Mouse (Mus musculus): ENCODE measurements around the gene Slc5a7. TPM values are rescaled to one million over a fixed set of nuclear protein-coding genes. Genes with fewer than 3 reads are reported as not detected.

The Slc5a7 gene
- polyA plus RNA-seq (2014; fragmentation: Nextera tagmentation; extraction: Ambion mirVana), result 1.2 and 1.7 TPM in 2 replicates

- peak within 1 kb of the TSS; percentile 47 for H3K9ac ChIP-seq (ENCODE audit: low read length)
- ATAC-seq (ENCODE audit: low FRiP score), result no peak
- peak within 1 kb of the TSS; percentile 39 for H3K4me3 ChIP-seq (ENCODE audit: low read depth, low read length)
- no peak for DNase-seq (ENCODE audit: low spot score, missing footprints)
- WGBS, result 47% methylated on average over 1 of the region's 1 CpGs
- H3K27me3 ChIP-seq (ENCODE audit: control insufficient read depth, insufficient read depth, low read length), result peaks cover 12% of the 10 kb centered on the region
- no peak within 1 kb of the TSS for H3K27ac ChIP-seq (ENCODE audit: low read depth, low read length)
- H3K4me1 ChIP-seq (ENCODE audit: control insufficient read depth, insufficient read depth, low read length), result no peaks in the 10 kb centered on the region; the same call in 1 of the 2 replicates
- H3K4me2 ChIP-seq, result peak within 1 kb of the TSS; percentile 80
- no peaks in the 10 kb centered on the region for H3K36me3 ChIP-seq (ENCODE audit: control insufficient read depth, insufficient read depth, low read length)
- no peaks in the 10 kb centered on the region for H3K9me3 ChIP-seq (ENCODE audit: control insufficient read depth, low read length)
These were observed at the start of gene Slc5a7 for GRCm38 (mm10) chr17:54298934-54299333. Gene Slc5a7, minus strand, starts transcription at chr17:54299034.

- Histone ChIP-seq H3K4me3 (ENCODE audit: low read depth, low read length) (no peak overlapping the region), H3K9me3 (ENCODE audit: control insufficient read depth, low read length) (no peaks in the 10 kb centered on the region), H3K4me2 (no peak overlapping the region), H3K27me3 (ENCODE audit: control insufficient read depth, insufficient read depth, low read length) (no peaks in the 10 kb centered on the region), H3K36me3 (ENCODE audit: control insufficient read depth, insufficient read depth, low read length) (no peaks in the 10 kb centered on the region), H3K9ac (ENCODE audit: low read length) (no peak overlapping the region), H3K27ac (ENCODE audit: low read depth, low read length) (no peak overlapping the region), H3K4me1 (ENCODE audit: control insufficient read depth, insufficient read depth, low read length) (no peaks in the 10 kb centered on the region)
- ATAC-seq (ENCODE audit: low FRiP score) (no peak), DNase-seq (ENCODE audit: low spot score, missing footprints) (no peak)
- 85% methylated on average over 8 of the region's 8 CpGs for WGBS
These were observed 48.8 kb upstream of the Slc5a7 start for GRCm38 (mm10) chr17:54347672-54348071.

- no peaks in the 10 kb centered on the region for H3K27me3 ChIP-seq (ENCODE audit: control insufficient read depth, insufficient read depth, low read length)
- H3K36me3 ChIP-seq (ENCODE audit: control insufficient read depth, insufficient read depth, low read length), result no peaks in the 10 kb centered on the region
- ATAC-seq (ENCODE audit: low FRiP score), result no peak; the same call in 1 of the 2 replicates
- no peak overlapping the region for H3K4me2 ChIP-seq
- H3K9me3 ChIP-seq (ENCODE audit: control insufficient read depth, low read length), result no peaks in the 10 kb centered on the region
- no peak overlapping the region for H3K27ac ChIP-seq (ENCODE audit: low read depth, low read length)
- no peak overlapping the region for H3K9ac ChIP-seq (ENCODE audit: low read length)
- DNase-seq (ENCODE audit: low spot score, missing footprints), result peak; percentile 91
- 23% methylated on average over 4 of the region's 4 CpGs for WGBS
- no peak overlapping the region for H3K4me3 ChIP-seq (ENCODE audit: low read depth, low read length)
- H3K4me1 ChIP-seq (ENCODE audit: control insufficient read depth, insufficient read depth, low read length), result no peaks in the 10 kb centered on the region
These were observed 44.6 kb upstream of the Slc5a7 start for GRCm38 (mm10) chr17:54343395-54343794.

- 2% methylated on average over 37 of the region's 37 CpGs for WGBS
- Histone ChIP-seq H3K36me3 (ENCODE audit: control insufficient read depth, insufficient read depth, low read length) (no peaks in the 10 kb centered on the region), H3K9ac (ENCODE audit: low read length) (peak overlapping the region; percentile 47), H3K9me3 (ENCODE audit: control insufficient read depth, low read length) (no peaks in the 10 kb centered on the region), H3K27ac (ENCODE audit: low read depth, low read length) (no peak overlapping the region), H3K4me2 (peak overlapping the region; percentile 80), H3K4me3 (ENCODE audit: low read depth, low read length) (peak overlapping the region; percentile 39), H3K27me3 (ENCODE audit: control insufficient read depth, insufficient read depth, low read length) (peaks cover 12% of the 10 kb centered on the region), H3K4me1 (ENCODE audit: control insufficient read depth, insufficient read depth, low read length) (no peaks in the 10 kb centered on the region; the same call in 1 of the 2 replicates)
- DNase-seq (ENCODE audit: low spot score, missing footprints) (peak; percentile 93), ATAC-seq (ENCODE audit: low FRiP score) (peak; percentile 78)
These were observed 456 bp downstream of the Slc5a7 start for GRCm38 (mm10) chr17:54298232-54298924.

GRCm38 (mm10) chr17:54250783-54251182 is 48.1 kb downstream of the Slc5a7 start:
- DNase-seq (ENCODE audit: low spot score, missing footprints) (no peak), ATAC-seq (ENCODE audit: low FRiP score) (no peak)
- H3K27ac ChIP-seq (ENCODE audit: low read depth, low read length), result no peak overlapping the region
- H3K4me3 ChIP-seq (ENCODE audit: low read depth, low read length), result no peak overlapping the region
- no peak overlapping the region for H3K4me2 ChIP-seq
- H3K27me3 ChIP-seq (ENCODE audit: control insufficient read depth, insufficient read depth, low read length), result no peaks in the 10 kb centered on the region
- H3K4me1 ChIP-seq (ENCODE audit: control insufficient read depth, insufficient read depth, low read length), result no peaks in the 10 kb centered on the region
- H3K9ac ChIP-seq (ENCODE audit: low read length), result no peak overlapping the region
- no peaks in the 10 kb centered on the region for H3K36me3 ChIP-seq (ENCODE audit: control insufficient read depth, insufficient read depth, low read length)
- no peaks in the 10 kb centered on the region for H3K9me3 ChIP-seq (ENCODE audit: control insufficient read depth, low read length)

GRCm38 (mm10) chr17:54243650-54244300 is 55.1 kb downstream of the Slc5a7 start:
- no peak overlapping the region for H3K4me3 ChIP-seq (ENCODE audit: low read depth, low read length)
- DNase-seq (ENCODE audit: low spot score, missing footprints) (no peak), ATAC-seq (ENCODE audit: low FRiP score) (no peak)
- H3K4me1 ChIP-seq (ENCODE audit: control insufficient read depth, insufficient read depth, low read length), result no peaks in the 10 kb centered on the region
- H3K27me3 ChIP-seq (ENCODE audit: control insufficient read depth, insufficient read depth, low read length), result no peaks in the 10 kb centered on the region
- H3K27ac ChIP-seq (ENCODE audit: low read depth, low read length), result no peak overlapping the region
- no peaks in the 10 kb centered on the region for H3K36me3 ChIP-seq (ENCODE audit: control insufficient read depth, insufficient read depth, low read length)
- H3K9me3 ChIP-seq (ENCODE audit: control insufficient read depth, low read length), result no peaks in the 10 kb centered on the region
- no peak overlapping the region for H3K9ac ChIP-seq (ENCODE audit: low read length)
- no peak overlapping the region for H3K4me2 ChIP-seq

- no peaks in the 10 kb centered on the region for H3K4me1 ChIP-seq (ENCODE audit: control insufficient read depth, insufficient read depth, low read length)
- H3K27ac ChIP-seq (ENCODE audit: low read depth, low read length), result no peak overlapping the region
- H3K27me3 ChIP-seq (ENCODE audit: control insufficient read depth, insufficient read depth, low read length), result no peaks in the 10 kb centered on the region
- no peak overlapping the region for H3K9ac ChIP-seq (ENCODE audit: low read length)
- H3K9me3 ChIP-seq (ENCODE audit: control insufficient read depth, low read length), result no peaks in the 10 kb centered on the region
- no peaks in the 10 kb centered on the region for H3K36me3 ChIP-seq (ENCODE audit: control insufficient read depth, insufficient read depth, low read length)
- ATAC-seq (ENCODE audit: low FRiP score) (no peak), DNase-seq (ENCODE audit: low spot score, missing footprints) (no peak)
- 85% methylated on average over 8 of the region's 8 CpGs for WGBS
- H3K4me3 ChIP-seq (ENCODE audit: low read depth, low read length), result no peak overlapping the region
- H3K4me2 ChIP-seq, result no peak overlapping the region
These were observed 59.4 kb downstream of the Slc5a7 start for GRCm38 (mm10) chr17:54239435-54239834.

Data from midbrain, embryonic 11.5 days (tissue).